Mouse (Mus musculus) myocyte (in vitro differentiated cells): Measurements from ENCODE around the gene Praf2. TPM values are rescaled to one million over a fixed set of nuclear protein-coding genes. Genes with fewer than 3 reads are reported as not detected.
A peak's percentile ranks its signal among the peaks of the same experiment; 100 is the strongest.

ENCODE experiments used
- H3K27me3 ChIP-seq: one replicate; pipeline ENCODE4 v1.6.1; 2011; ENCODE audit not compliant: control insufficient read depth, insufficient read depth, insufficient read length
- H3K36me3 ChIP-seq: one replicate; pipeline ENCODE4 v1.6.1; 2011; ENCODE audit not compliant: control insufficient read depth, insufficient read depth
- H3K4me2 ChIP-seq: one replicate; pipeline ENCODE4 v1.6.1; 2011; ENCODE audit warnings: low read depth, control low read depth
- H3K4me3 ChIP-seq: one replicate; pipeline ENCODE4 v1.5.1; 2011; ENCODE audit warnings: mild to moderate bottlenecking, control low read depth, moderate library complexity
- H3K79me2 ChIP-seq: one replicate; pipeline ENCODE4 v1.6.1; 2011; ENCODE audit not compliant: control insufficient read depth, insufficient read depth
- H3ac ChIP-seq: one replicate; pipeline ENCODE4 v1.6.1; 2011; ENCODE audit not compliant: control insufficient read depth, insufficient read length
- CEBPB ChIP-seq: IDR thresholded peaks from 2 replicates; pipeline ENCODE4 v1.6.1; 2011; ENCODE audit warnings: mild to moderate bottlenecking, moderate library complexity; ENCODE audit not compliant: poor library complexity, insufficient read depth, severe bottlenecking
- E2F4 ChIP-seq: IDR thresholded peaks from one replicate; pipeline ENCODE4 v1.6.1; 2011; ENCODE audit warnings: mild to moderate bottlenecking, control low read depth, moderate library complexity; ENCODE audit not compliant: insufficient read depth
- MAX ChIP-seq: IDR thresholded peaks from one replicate; pipeline ENCODE4 v1.6.1; 2011; ENCODE audit warnings: low read depth, mild to moderate bottlenecking, control low read depth
- MYOD1 ChIP-seq, 3 experiments: IDR thresholded peaks; one replicate each; pipeline ENCODE4 v1.6.1; 2011; ENCODE audit warnings: control low read depth in 2 of 3, low read depth in 2 of 3, mild to moderate bottlenecking in 2 of 3, moderate library complexity in 1 of 3; ENCODE audit not compliant: insufficient read length in 2 of 3, control insufficient read depth in 1 of 3
- MYOG ChIP-seq, 3 experiments: IDR thresholded peaks; one replicate each; pipeline ENCODE4 v1.6.1; 2011; ENCODE audit warnings: control low read depth in 2 of 3, low read depth in 2 of 3, mild to moderate bottlenecking in 2 of 3; ENCODE audit not compliant: insufficient read length in 2 of 3, control insufficient read depth in 1 of 3, insufficient read depth in 1 of 3
- POLR2A ChIP-seq: IDR thresholded peaks from one replicate; pipeline ENCODE4 v1.6.1; 2011; ENCODE audit warnings: low read depth, mild to moderate bottlenecking, control low read depth, moderate library complexity; ENCODE audit not compliant: insufficient read length
- POLR2AphosphoS2 ChIP-seq: IDR thresholded peaks from one replicate; pipeline ENCODE4 v1.6.1; 2011; ENCODE audit warnings: low read depth, control low read depth; ENCODE audit not compliant: insufficient read length
- REST ChIP-seq: IDR thresholded peaks from one replicate; pipeline ENCODE4 v1.6.1; 2011; ENCODE audit warnings: mild to moderate bottlenecking, control low read depth, moderate library complexity; ENCODE audit not compliant: insufficient read depth, insufficient read length
- SRF ChIP-seq: IDR thresholded peaks from one replicate; pipeline ENCODE4 v1.6.1; 2011; ENCODE audit warnings: low read depth; ENCODE audit not compliant: control insufficient read depth, insufficient read length
- TCF12 ChIP-seq: IDR thresholded peaks from one replicate; pipeline ENCODE4 v1.6.1; 2011; ENCODE audit warnings: mild to moderate bottlenecking, control low read depth; ENCODE audit not compliant: poor library complexity, insufficient read depth, severe bottlenecking
- TCF3 ChIP-seq: IDR thresholded peaks from one replicate; pipeline ENCODE4 v1.6.1; 2011; ENCODE audit warnings: low read depth, control low read depth; ENCODE audit not compliant: insufficient read length
- USF1 ChIP-seq: IDR thresholded peaks from one replicate; pipeline ENCODE4 v1.6.1; 2011; ENCODE audit warnings: low read depth, mild to moderate bottlenecking, control low read depth, moderate library complexity
- polyA plus RNA-seq: library from polyadenylated mRNA; unstranded; fragments of >200 nt; fragmentation: generic; extraction: Trizol; gene quantifications from one replicate; pipeline ENCODE4 v1.2.1, GENCODE M21; 2012; ENCODE audit warnings: missing spikeins

Praf2 gene
- polyA plus RNA-seq, 1 experiment, result 64.4 TPM

GRCm38 (mm10) chrX:7763631-7764393, 35.6 kb downstream of the Praf2 start:
- H3K4me2 ChIP-seq, result peak overlapping the region; percentile 73
- H3K36me3 ChIP-seq, result peaks cover 4% of the 10 kb centered on the region
- peaks cover 13% of the 10 kb centered on the region for H3K79me2 ChIP-seq
- peak; percentile 58 for TF ChIP-seq SRF
- TF ChIP-seq TCF12, result no peak
- 0 out of 2 replicates have a peak, but pooled peaks have one; percentile 12 for TF ChIP-seq CEBPB
- TF ChIP-seq POLR2AphosphoS2, result peak; percentile 61
- TF ChIP-seq POLR2A, result peak; percentile 38
- TF ChIP-seq MAX, result no peak
- no peaks in the 10 kb centered on the region for H3K27me3 ChIP-seq
- peak overlapping the region; percentile 62 for H3K4me3 ChIP-seq
- H3ac ChIP-seq, result no peak overlapping the region

- peaks cover 13% of the 10 kb centered on the region for H3K79me2 ChIP-seq
- H3ac ChIP-seq, result no peak overlapping the region
- peak overlapping the region; percentile 62 for H3K4me3 ChIP-seq
- H3K36me3 ChIP-seq, result peaks cover 4% of the 10 kb centered on the region
- peak overlapping the region; percentile 73 for H3K4me2 ChIP-seq
- no peaks in the 10 kb centered on the region for H3K27me3 ChIP-seq
- no peak for TF ChIP-seq POLR2AphosphoS2
These were observed 36.5 kb downstream of the Praf2 start for GRCm38 (mm10) chrX:7764657-7765280.

GRCm38 (mm10) chrX:7765281-7765670, 37.0 kb downstream of the Praf2 start:
- no peaks in the 10 kb centered on the region for H3K27me3 ChIP-seq
- H3K36me3 ChIP-seq, result peaks cover 4% of the 10 kb centered on the region
- peak overlapping the region; percentile 73 for H3K4me2 ChIP-seq
- H3K79me2 ChIP-seq, result peaks cover 13% of the 10 kb centered on the region
- H3K4me3 ChIP-seq, result peak overlapping the region; percentile 62
- H3ac ChIP-seq, result no peak overlapping the region
- TF ChIP-seq CEBPB (no peak), E2F4 (no peak), POLR2AphosphoS2 (no peak), MYOG (IDR thresholded peaks at IDR 0.05; ENCODE audit: control insufficient read depth in 1 of 3, insufficient read depth in 1 of 3, insufficient read length in 2 of 3, low read depth in 2 of 3) (no peak), MYOD1 (IDR thresholded peaks at IDR 0.05; ENCODE audit: control insufficient read depth in 1 of 3, insufficient read length in 2 of 3, low read depth in 2 of 3) (no peak), MAX (no peak), TCF12 (no peak)

GRCm38 (mm10) chrX:7765764-7766163, 37.5 kb downstream of the Praf2 start:
- TF ChIP-seq CEBPB (0 out of 2 replicates have a peak, but pooled peaks have one; percentile 25), USF1 (no peak)
- H3K27me3 ChIP-seq, result no peaks in the 10 kb centered on the region
- peaks cover 4% of the 10 kb centered on the region for H3K36me3 ChIP-seq
- no peak overlapping the region for H3ac ChIP-seq
- H3K79me2 ChIP-seq, result peaks cover 13% of the 10 kb centered on the region
- H3K4me3 ChIP-seq, result peak overlapping the region; percentile 62
- H3K4me2 ChIP-seq, result peak overlapping the region; percentile 73

- no peak overlapping the region for H3K4me2 ChIP-seq
- H3K27me3 ChIP-seq, result no peaks in the 10 kb centered on the region
- H3ac ChIP-seq, result no peak overlapping the region
- peaks cover 6% of the 10 kb centered on the region for H3K79me2 ChIP-seq
- peaks cover 11% of the 10 kb centered on the region for H3K36me3 ChIP-seq
- TF ChIP-seq POLR2A, result no peak
- no peak overlapping the region for H3K4me3 ChIP-seq
These were observed 41.2 kb downstream of the Praf2 start for GRCm38 (mm10) chrX:7769302-7770017.

- TF ChIP-seq MYOD1 (IDR thresholded peaks at IDR 0.05; ENCODE audit: control insufficient read depth in 1 of 3, insufficient read length in 2 of 3, low read depth in 2 of 3) (no peak), MAX (no peak), USF1 (no peak), POLR2A (no peak), TCF3 (no peak), REST (no peak), E2F4 (no peak), POLR2AphosphoS2 (no peak), CEBPB (no peak), MYOG (IDR thresholded peaks at IDR 0.05; ENCODE audit: control insufficient read depth in 1 of 3, insufficient read depth in 1 of 3, insufficient read length in 2 of 3, low read depth in 2 of 3) (no peak), SRF (no peak), TCF12 (no peak)
- Histone ChIP-seq H3K4me3 (no peak overlapping the region), H3K4me2 (no peak overlapping the region), H3K27me3 (no peaks in the 10 kb centered on the region), H3K36me3 (peaks cover 8% of the 10 kb centered on the region), H3ac (no peak overlapping the region), H3K79me2 (no peaks in the 10 kb centered on the region)
These were observed 44.5 kb downstream of the Praf2 start for GRCm38 (mm10) chrX:7772766-7773165.
